Mouse (Mus musculus) left cerebral cortex, postnatal 10 days (tissue): Measurements from ENCODE around the gene Abo. TPM values are rescaled to one million over a fixed set of nuclear protein-coding genes. Genes with fewer than 3 reads are reported as not detected.

Experiments used
- DNase-seq, 2 experiments: peaks; one replicate each; pipeline ENCODE4 v3.0.0; 2021 to 2022; ENCODE audit warnings: low spot score in 2 of 2, mixed read lengths in 1 of 2; ENCODE audit errors: extremely low spot score in 1 of 2
- intact Hi-C: fragments of 180-260 bp; cut with DNase I; formaldehyde crosslinking; loops from one replicate; pipeline ENCODE4 v1.15.1; 2025
- total RNA-seq, 2 experiments: library from RNA; stranded (reverse); gene quantifications; 2 replicates each; pipeline ENCODE4 v1.2.3; 2021

Abo gene
- not detected for total RNA-seq

- intact Hi-C loops: no loop called here
- no peak for DNase-seq
Measured at GRCm38 (mm10) chr2:26864879-26865278, at the start of gene Abo. Gene Abo (minus strand): TSS chr2:26864979.

DNA sequence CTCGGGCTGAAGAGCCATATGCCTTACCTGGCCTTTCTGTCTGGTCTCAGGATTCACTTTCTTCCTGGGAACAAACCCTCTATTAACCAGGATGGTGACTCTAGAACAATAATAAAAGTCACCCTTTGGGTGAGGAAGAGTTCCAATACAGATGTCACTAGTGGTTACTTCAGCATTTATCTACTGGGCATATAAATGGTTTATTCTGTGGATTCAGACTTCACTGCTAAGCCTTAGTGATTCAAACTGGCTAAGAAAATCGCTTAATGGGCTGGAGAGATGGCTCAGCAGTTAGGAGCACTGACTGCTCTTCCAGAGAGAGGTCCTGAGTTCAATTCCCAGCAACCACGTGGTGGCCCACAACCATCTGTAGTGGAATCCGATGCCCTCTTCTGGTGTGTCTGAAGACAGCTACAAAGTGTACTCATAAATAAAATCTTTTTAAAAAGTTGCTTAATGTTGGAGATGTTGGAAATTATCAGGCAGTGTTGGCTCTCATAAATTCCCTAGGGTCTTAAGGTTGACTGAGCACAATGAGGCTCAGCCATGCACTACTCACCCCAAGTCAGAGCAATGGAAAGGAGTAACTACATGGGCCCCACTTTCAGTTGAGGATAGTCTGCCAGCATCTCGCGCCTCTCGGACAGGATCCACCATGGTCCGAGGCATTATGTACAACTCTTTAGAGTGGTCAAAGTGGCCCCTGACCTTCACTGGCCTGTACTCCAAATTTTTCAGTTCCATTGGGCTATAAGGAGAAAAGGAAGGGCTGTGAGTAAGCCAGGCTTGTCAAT is 49.6 kb upstream of the Abo start:
- no peak for DNase-seq
- intact Hi-C loops: no loop called here

DNA sequence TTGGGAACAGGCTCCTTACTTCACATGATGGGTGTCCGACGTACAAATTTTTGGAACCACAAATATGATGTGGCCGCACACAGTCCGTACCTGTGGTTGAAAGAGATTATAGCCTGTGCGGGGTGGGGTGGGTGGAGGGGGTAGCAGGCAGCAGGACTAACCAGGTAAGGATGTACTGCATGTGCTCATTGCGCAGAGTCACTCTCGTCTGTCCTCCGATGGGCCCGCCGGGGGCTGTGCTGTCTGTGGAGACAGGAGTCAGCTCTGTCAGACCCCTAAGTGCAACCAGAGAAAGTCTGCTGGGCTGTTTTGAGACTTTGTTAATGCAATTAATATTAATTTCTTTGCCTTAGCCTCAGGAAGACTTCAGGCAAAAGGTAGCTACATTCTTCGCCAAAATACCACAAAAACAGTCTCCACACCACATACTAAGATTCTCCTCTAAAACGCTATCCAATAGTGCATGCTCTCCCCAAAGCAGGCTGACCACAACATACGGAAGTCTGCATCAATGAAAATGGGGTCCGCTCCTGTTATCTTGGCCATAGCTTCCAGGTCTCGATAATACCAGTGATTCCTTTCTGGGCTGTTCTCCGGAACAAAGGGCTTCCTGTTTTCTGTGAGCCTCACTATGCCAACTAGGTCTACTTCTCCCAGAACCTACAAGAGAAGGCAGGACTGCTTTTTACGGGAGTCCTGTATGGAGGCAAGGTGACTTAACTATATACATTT is 48.8 kb upstream of the Abo start:
- intact Hi-C loops: no loop called here
- no peak for DNase-seq

- no peak for DNase-seq
- intact Hi-C loops: no loop called here
Measured at GRCm38 (mm10) chr2:26912253-26912770, 47.5 kb upstream of the Abo start.

- intact Hi-C loops: no loop called here
- DNase-seq: peak in 1 of 2 experiments; percentile 85
Measured at GRCm38 (mm10) chr2:26910994-26911765, 46.4 kb upstream of the Abo start.

DNA sequence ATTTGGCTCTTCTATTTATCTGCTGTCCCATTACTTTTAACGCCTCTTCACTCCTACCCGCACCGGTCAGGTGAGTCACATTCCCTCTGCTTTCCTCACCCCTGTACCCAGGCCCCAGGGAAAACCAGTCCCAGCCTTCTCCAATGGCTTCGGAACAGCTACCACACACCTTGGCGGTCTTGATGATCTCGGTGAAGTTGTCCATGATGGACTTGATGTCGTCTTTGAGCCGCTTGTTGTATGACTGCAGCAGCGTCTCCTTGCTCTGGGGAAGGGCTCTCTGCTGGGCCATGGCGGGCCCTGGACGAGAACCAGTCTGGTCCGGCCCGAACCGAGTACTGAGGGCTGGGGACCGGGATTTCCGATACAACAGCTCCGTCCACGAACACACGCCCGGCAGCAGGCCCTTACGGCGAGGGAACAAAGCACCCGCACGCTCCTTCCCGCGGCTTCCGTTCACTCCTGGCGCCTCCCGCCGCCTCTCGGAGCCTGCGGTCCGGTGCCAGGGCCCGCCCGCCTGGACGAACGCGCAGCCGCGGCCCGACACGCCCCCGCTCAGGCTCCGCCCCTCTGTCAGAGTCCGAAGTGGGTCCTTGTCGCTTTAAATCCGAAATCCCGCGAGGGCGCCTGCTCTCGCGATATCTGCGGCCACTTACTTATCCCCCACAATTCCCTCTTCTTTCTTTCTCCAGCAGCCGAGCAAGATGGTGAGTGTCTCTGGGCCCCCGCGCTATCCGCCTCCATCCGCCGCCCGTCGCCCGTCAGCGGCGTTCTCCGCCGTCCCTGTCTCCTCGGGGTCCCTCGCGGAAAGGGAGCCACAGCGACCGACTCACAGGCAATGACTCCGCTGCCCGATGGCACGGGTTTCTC is 45.6 kb upstream of the Abo start, which contains the start of the genes Med22 and Rpl7a:
TSS of gene Med22 (minus strand) at position 554 of the 870 bp plus-strand sequence.
TSS of gene Rpl7a (plus strand) at position 641 of the 870 bp plus-strand sequence.
- peak; percentile 99 to 100 for DNase-seq
- intact Hi-C loops: no loop called here

- DNase-seq: no peak
- intact Hi-C loops: loop anchor here (10.0 kb wide), 1 partner anchor 465 kb away; the partner anchor contains the start of gene Sec16a
Measured at GRCm38 (mm10) chr2:26909387-26909784, 44.6 kb upstream of the Abo start.

DNA sequence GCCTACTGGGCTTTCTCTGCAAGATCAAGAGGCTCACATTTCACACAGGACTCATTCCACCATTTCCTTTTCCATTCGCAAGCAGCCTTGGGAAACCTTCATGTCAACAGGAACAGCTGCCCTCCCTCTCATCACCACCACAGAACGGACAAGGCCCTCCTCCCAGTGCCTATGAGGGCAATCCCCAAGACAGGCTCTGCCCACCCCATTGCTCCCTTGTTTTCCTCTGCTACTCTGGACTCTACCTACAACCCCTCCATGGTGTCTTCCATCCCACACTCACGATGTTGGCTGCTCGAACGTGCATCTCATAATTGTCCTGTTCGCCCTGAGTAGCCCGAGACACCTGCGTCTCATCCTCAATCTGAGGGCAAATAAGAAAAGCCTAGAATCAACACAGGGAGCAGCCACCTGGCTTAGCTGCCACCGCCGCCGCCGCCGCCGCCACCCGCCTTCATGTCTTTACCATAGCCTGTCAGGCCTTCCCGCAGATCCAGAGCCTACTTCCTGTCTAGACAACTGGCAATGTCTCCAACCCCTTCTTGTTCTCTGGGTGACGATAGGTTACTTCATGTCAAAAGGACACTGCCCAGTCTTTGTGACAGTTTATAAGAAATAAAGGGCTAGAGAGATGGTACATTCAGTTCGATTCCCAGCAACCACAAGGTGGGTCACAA is 44.1 kb upstream of the Abo start:
- DNase-seq: no peak
- intact Hi-C loops: loop anchor here (10.0 kb wide), 1 partner anchor 464 kb away; the partner anchor contains the start of gene Sec16a

DNA sequence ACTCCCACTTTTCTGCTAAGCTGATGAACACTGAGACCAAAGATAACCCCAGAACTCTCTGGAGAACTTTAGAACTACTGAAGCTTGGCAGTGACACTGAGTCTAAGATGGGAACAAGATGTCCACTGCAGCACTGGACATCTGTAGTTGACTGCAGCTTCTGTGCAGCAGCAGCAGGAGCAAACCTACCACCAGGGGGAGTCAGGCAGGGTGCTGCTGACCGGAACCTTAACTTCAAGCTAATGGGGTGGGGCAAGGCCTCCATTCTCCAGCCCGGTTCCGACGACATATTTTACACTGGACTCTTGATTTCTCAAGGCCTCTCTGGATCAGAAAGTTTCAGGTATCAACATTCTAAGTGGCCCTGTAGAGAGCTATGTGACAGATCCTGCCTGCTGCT is 42.3 kb upstream of the Abo start:
- DNase-seq: no peak
- intact Hi-C loops: loop anchor here (10.0 kb wide), 1 partner anchor 462 kb away; the partner anchor contains the start of gene Sec16a

DNA sequence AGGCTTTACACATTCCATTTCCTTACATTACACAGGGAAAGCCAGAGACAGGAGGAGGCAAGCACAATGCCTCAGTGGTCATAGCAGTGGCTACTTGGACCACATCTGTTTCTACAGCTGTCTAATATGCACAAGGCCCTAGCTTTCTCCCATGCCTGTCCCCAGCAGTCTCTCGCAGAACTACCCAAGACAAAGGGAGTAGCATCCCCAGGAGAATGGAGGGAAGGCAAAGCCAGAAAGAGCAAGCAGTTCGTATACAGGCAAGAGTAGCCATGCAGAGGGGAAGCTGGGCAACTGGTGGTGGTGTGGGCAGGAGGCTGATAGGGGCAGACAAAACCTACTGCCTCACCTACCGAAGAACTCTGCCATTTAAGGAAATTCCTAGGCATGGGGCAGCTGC is 41.7 kb upstream of the Abo start:
- DNase-seq: no peak
- intact Hi-C loops: loop anchor here (10.0 kb wide), 1 partner anchor 462 kb away; the partner anchor contains the start of gene Sec16a

DNA sequence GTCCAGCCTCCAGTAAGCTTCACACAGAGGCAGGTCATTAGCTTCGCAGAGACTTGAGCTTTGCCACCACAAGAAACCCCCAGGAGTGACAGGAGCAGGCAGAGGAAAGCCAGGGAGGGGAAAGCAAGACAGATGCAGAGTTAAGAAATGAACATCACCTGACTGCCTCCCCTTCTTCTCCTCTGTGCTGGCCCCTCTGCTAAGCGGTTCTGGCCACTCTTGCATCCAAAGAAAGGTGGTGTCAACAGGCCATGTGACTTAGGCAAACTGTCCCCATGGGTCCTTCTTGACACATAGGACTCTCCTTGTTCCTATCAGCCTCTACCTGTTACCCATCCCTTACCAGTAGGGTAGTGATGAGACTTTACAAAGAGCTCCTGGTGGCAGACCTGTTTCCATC is 41.2 kb upstream of the Abo start:
- intact Hi-C loops: loop anchor here (10.0 kb wide), 1 partner anchor 461 kb away; the partner anchor contains the start of gene Sec16a
- DNase-seq: no peak

GRCm38 (mm10) chr2:26903311-26903710 is 38.5 kb upstream of the Abo start:
- intact Hi-C loops: loop anchor here (5.0 to 10.0 kb wide), 2 partner anchors 261 to 459 kb away; partner anchors contain the start of gene Sec16a
- DNase-seq: no peak

DNA sequence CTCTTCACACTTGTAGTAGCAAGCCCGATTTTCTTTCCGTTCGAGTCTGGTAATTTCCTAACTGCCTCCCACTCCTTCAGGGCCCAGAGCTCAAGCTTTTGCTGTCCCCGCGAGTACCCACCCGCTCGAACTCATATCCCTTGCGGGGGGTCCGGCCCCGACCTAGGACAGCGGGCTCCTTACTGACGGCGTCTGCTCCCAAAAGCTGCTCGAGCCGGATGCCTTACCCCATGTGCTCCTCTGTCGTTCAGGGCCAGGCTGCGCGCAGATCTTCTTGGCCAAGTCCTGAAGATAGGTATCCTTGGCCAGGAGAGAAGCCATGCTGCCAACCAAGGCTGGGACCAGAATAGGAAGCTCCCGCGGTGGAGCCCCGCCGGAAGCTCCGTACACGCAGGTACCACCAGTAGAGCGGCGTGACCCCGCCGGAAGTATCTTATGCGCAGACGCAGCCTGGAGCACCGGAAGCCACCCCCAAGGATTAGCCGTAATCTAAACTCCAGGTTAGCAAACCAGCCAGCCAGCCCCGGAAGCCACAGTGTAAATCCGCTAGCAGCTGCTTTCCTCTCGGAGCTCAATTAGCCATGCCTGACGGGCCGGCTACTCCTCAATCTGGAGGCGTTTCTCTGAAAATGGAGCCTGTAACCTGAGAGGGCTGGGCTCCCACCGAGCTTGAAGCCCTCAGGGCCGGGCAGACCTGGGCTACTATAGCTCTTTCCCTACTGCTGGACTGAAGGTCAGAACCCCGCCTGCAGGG is 37.9 kb upstream of the Abo start, which contains the start of gene Surf6:
TSS of gene Surf6 (minus strand) at position 413 of the 754 bp plus-strand sequence.
- peak; percentile 94 to 95 for DNase-seq
- intact Hi-C loops: loop anchor here (5.0 to 10.0 kb wide), 2 partner anchors 260 to 458 kb away; partner anchors contain the start of gene Sec16a

- intact Hi-C loops: loop anchor here (5.0 to 10.0 kb wide), 2 partner anchors 260 to 457 kb away; partner anchors contain the start of gene Sec16a
- no peak for DNase-seq
Measured at GRCm38 (mm10) chr2:26901834-26902400, 37.1 kb upstream of the Abo start.

GRCm38 (mm10) chr2:26900731-26901130 is 36.0 kb upstream of the Abo start:
- intact Hi-C loops: loop anchor here (5.0 to 10.0 kb wide), 2 partner anchors 258 to 456 kb away; partner anchors contain the start of gene Sec16a
- DNase-seq: no peak

- intact Hi-C loops: no loop called here
- DNase-seq: no peak
Measured at GRCm38 (mm10) chr2:26895898-26896297, 31.1 kb upstream of the Abo start.
